14 mouse cellular contexts compared by ENCODE assay signal in genomic region chr15:83444425-83444824, GRCm38 (mm10). TPM values are rescaled to one million over a fixed set of nuclear protein-coding genes. Genes with fewer than 3 reads are reported as not detected.
A peak's percentile ranks its signal among the peaks of the same experiment; 100 is the strongest.
DNase-seq lines count a peak whose midpoint lies in the region; ATAC-seq and TF ChIP-seq lines count a peak whose summit lies in the region.
"Had no signal": no experiment of that assay in that cellular context is flagged by ENCODE, and none has a peak within 500 bp of the region (broad histone marks: within the 10 kb centered on the region; RNA-seq: fewer than 3 reads in every experiment).

No protein-coding gene starts in this region.

- no peak overlapping the region for H3K9ac ChIP-seq in liver, adult 2 months (ENCODE audit: low read depth, low read length)
- no peak overlapping the region for H3K9ac ChIP-seq in heart, postnatal 0 days (replicated peaks; ENCODE audit: low read depth, low read length)
- no peak overlapping the region for H3K9ac ChIP-seq in stomach, postnatal 0 days (ENCODE audit: low read length)
- H3K9ac ChIP-seq: embryonic facial prominence, embryonic 15.5 days had no signal

- DNase-seq in liver, adult 2 months (ENCODE audit: extremely low read depth, low read depth, low spot score), result peak; percentile 99
- DNase-seq in liver, result no peak
- DNase-seq in heart, postnatal 0 days (ENCODE audit: low spot score), result no peak
- peak; percentile 77 to 90 for DNase-seq in kidney, postnatal 36 days
- no peak for DNase-seq in stomach, postnatal 0 days (ENCODE audit: low spot score)
- DNase-seq in layer of hippocampus, adult 11-12 months (ENCODE audit: low spot score), result no peak
- no peak for DNase-seq in layer of hippocampus, adult 9-11 months
- DNase-seq: left cerebral cortex, postnatal 4 days; spleen, adult 18-20 months; thymus, adult 2 months had no signal

- no peak overlapping the region for H3K4me2 ChIP-seq in heart, postnatal 0 days (ENCODE audit: low read depth, low read length)
- no peak overlapping the region for H3K4me2 ChIP-seq in stomach, postnatal 0 days (replicated peaks; ENCODE audit: low read depth)
- H3K4me2 ChIP-seq: embryonic facial prominence, embryonic 15.5 days; midbrain, embryonic 11.5 days had no signal

- no peaks in the 10 kb centered on the region for H3K9me3 ChIP-seq in heart, postnatal 0 days (replicated peaks; ENCODE audit: control insufficient read depth, low read length)
- H3K9me3 ChIP-seq in stomach, postnatal 0 days (ENCODE audit: control insufficient read depth, low read length), result no peaks in the 10 kb centered on the region
- H3K9me3 ChIP-seq: embryonic facial prominence, embryonic 15.5 days had no signal

- H3K4me1 ChIP-seq in liver, adult 2 months (ENCODE audit: control insufficient read depth, insufficient read depth, low read length), result peaks cover 49% of the 10 kb centered on the region
- peaks cover 90% of the 10 kb centered on the region for H3K4me1 ChIP-seq in heart, postnatal 0 days (ENCODE audit: control insufficient read depth, insufficient read depth)
- H3K4me1 ChIP-seq in stomach, postnatal 0 days (replicated peaks; ENCODE audit: control insufficient read depth, insufficient read depth), result peaks cover 15% of the 10 kb centered on the region; the same call in 1 of the 2 replicates

- TF ChIP-seq EP300 in heart, postnatal 0 days (IDR thresholded peaks at IDR 0.05; ENCODE audit: low read depth), result no peak
- no peak for TF ChIP-seq EP300 in stomach, postnatal 0 days (optimal IDR thresholded peaks at IDR 0.05)

- H3K79me2 ChIP-seq in liver, adult 2 months (ENCODE audit: control insufficient read depth, insufficient read depth, low read length), result peaks cover 51% of the 10 kb centered on the region

- no peak overlapping the region for H3K4me3 ChIP-seq in liver, adult 2 months (ENCODE audit: insufficient read depth, low read depth, low read length)
- no peak overlapping the region for H3K4me3 ChIP-seq in heart, postnatal 0 days (ENCODE audit: low read depth, low read length)
- H3K4me3 ChIP-seq in stomach, postnatal 0 days (ENCODE audit: low read depth, low read length), result no peak overlapping the region
- H3K4me3 ChIP-seq: embryonic facial prominence, embryonic 15.5 days had no signal

- TF ChIP-seq POLR2A in liver, adult 2 months (IDR thresholded peaks at IDR 0.05; ENCODE audit: extremely low read depth, insufficient read depth, low read length), result no peak

- H3K27ac ChIP-seq in liver, adult 2 months (replicated peaks; ENCODE audit: insufficient read depth, low read depth, low read length), result peak overlapping the region; percentile 17
- peak overlapping the region; percentile 87 for H3K27ac ChIP-seq in heart, postnatal 0 days (ENCODE audit: low read depth)
- 0 out of 2 replicates have a peak overlapping the region, but pooled peaks have one; percentile 24 for H3K27ac ChIP-seq in stomach, postnatal 0 days (replicated peaks)
- H3K27ac ChIP-seq: embryonic facial prominence, embryonic 15.5 days had no signal

- 7% methylated on average over 6 of the region's 6 CpGs for WGBS in liver, adult 2 months
- 31% methylated on average over 6 of the region's 6 CpGs for WGBS in heart, postnatal 0 days
- WGBS in stomach, postnatal 0 days, result 55% methylated on average over 6 of the region's 6 CpGs

- ATAC-seq in heart, postnatal 0 days (ENCODE audit: insufficient read depth, low read depth), result no peak
- ATAC-seq in stomach, postnatal 0 days (ENCODE audit: low FRiP score, low TSS enrichment), result 0 out of 2 replicates have a peak, but pooled peaks have one; percentile 4
- ATAC-seq in granulocyte monocyte progenitor cell, adult 5-6 weeks (replicated peaks; ENCODE audit: poor library complexity, severe bottlenecking), result no peak

- H3K36me3 ChIP-seq in liver, adult 2 months (ENCODE audit: control insufficient read depth, insufficient read depth, low read length), result no peaks in the 10 kb centered on the region
- no peaks in the 10 kb centered on the region for H3K36me3 ChIP-seq in heart, postnatal 0 days (replicated peaks; ENCODE audit: control insufficient read depth, insufficient read depth, low read length)
- H3K36me3 ChIP-seq in stomach, postnatal 0 days (ENCODE audit: control insufficient read depth, insufficient read depth, low read length), result no peaks in the 10 kb centered on the region
- H3K36me3 ChIP-seq: embryonic facial prominence, embryonic 15.5 days had no signal

- no peak for TF ChIP-seq CTCF in liver, adult 2 months (IDR thresholded peaks at IDR 0.05; ENCODE audit: low read depth, low read length)
- no peak for TF ChIP-seq CTCF in heart, postnatal 0 days (IDR thresholded peaks at IDR 0.05; ENCODE audit: low read depth)
- TF ChIP-seq CTCF in stomach, postnatal 0 days (IDR thresholded peaks at IDR 0.05; ENCODE audit: low read depth), result no peak

- H3K27me3 ChIP-seq in liver, adult 2 months (ENCODE audit: control insufficient read depth, insufficient read depth, low read length), result no peaks in the 10 kb centered on the region
- no peaks in the 10 kb centered on the region for H3K27me3 ChIP-seq in heart, postnatal 0 days (ENCODE audit: control insufficient read depth, insufficient read depth, low read length)
- no peaks in the 10 kb centered on the region for H3K27me3 ChIP-seq in stomach, postnatal 0 days (ENCODE audit: control insufficient read depth, insufficient read depth, low read length)
- H3K27me3 ChIP-seq: CH12.LX; embryonic facial prominence, embryonic 15.5 days had no signal

RNA-seq across cellular contexts. Expression of gene Pacsin2, which starts 20.0 kb away (rescaled TPM):
- total RNA-seq in liver, adult 2 months (2014; rRNA removed), result 34.0 and 34.9 TPM in 2 replicates
- polyA plus RNA-seq in liver, adult 2 months (2012; rRNA removed), result 28.9 and 29.1 TPM in 2 replicates
- total RNA-seq in heart, postnatal 0 days (2014; rRNA removed; ENCODE audit: low replicate concordance), result 65.0 and 78.0 TPM in 2 replicates
- polyA plus RNA-seq in heart, postnatal 0 days (2015; fragmentation: Nextera tagmentation; extraction: Ambion mirVana), result 53.0 and 63.3 TPM in 2 replicates
- polyA plus RNA-seq in stomach, postnatal 0 days (2015; fragmentation: Nextera tagmentation; extraction: Ambion mirVana), result 42.5 and 46.6 TPM in 2 replicates
- 43.3 and 56.8 TPM in 2 replicates for total RNA-seq in granulocyte monocyte progenitor cell, adult 5-6 weeks (2014; fragmentation: Nextera tagmentation)
- total RNA-seq in granulocyte monocyte progenitor cell, adult 5-6 weeks (2017), result 65.2 and 91.1 TPM in 2 replicates

Comparison
In these comparisons a context has a peak if more than half of its experiments do, and no peak if none do; other contexts are left out.
1. DNase-seq: peak in liver, adult 2 months (single experiment) and kidney, postnatal 36 days (2 of 2); none in liver (single experiment), heart, postnatal 0 days (single experiment), stomach, postnatal 0 days (single experiment), layer of hippocampus, adult 11-12 months (single experiment) and layer of hippocampus, adult 9-11 months (single experiment).
2. H3K27ac ChIP-seq: peak in every context shown above with its lines; median percentile 87 in heart, postnatal 0 days; 24 in stomach, postnatal 0 days; 17 in liver, adult 2 months.